Mouse (Mus musculus): ENCODE results near the gene Eml4. TPM values are rescaled to one million over a fixed set of nuclear protein-coding genes. Genes with fewer than 3 reads are reported as not detected.

Eml4 gene
- polyA plus RNA-seq, 1 experiment from 2014 or later, result 37.2 TPM

GRCm38 (mm10) chr17:83498889-83499288 lies 148.2 kb downstream of the Eml4 start:
- DNase-seq (ENCODE audit: low spot score) (no peak), ATAC-seq (ENCODE audit: low FRiP score) (no peak)
- Histone ChIP-seq H3K9ac (no peak overlapping the region), H3K4me3 (replicated peaks; ENCODE audit: low read length) (no peak overlapping the region), H3K36me3 (replicated peaks; ENCODE audit: control insufficient read depth, insufficient read depth) (peaks cover 38% of the 10 kb centered on the region), H3K27me3 (ENCODE audit: control insufficient read depth, insufficient read depth, low read length) (no peaks in the 10 kb centered on the region), H3K27ac (no peak overlapping the region), H3K9me3 (ENCODE audit: control insufficient read depth, low read length) (0 out of 2 replicates have a peak, but pooled peaks cover 3% of the 10 kb centered on the region), H3K4me1 (replicated peaks; ENCODE audit: control insufficient read depth, insufficient read depth, low read length) (no peaks in the 10 kb centered on the region), H3K4me2 (replicated peaks) (no peak overlapping the region)
- WGBS, result 97% methylated on average over 5 of the region's 5 CpGs

- no peaks in the 10 kb centered on the region for H3K4me1 ChIP-seq (replicated peaks; ENCODE audit: control insufficient read depth, insufficient read depth, low read length)
- no peak overlapping the region for H3K9ac ChIP-seq
- 95% methylated on average over 4 of the region's 4 CpGs for WGBS
- H3K36me3 ChIP-seq (replicated peaks; ENCODE audit: control insufficient read depth, insufficient read depth), result peaks cover 38% of the 10 kb centered on the region
- DNase-seq (ENCODE audit: low spot score), result no peak
- ATAC-seq (ENCODE audit: low FRiP score), result no peak
- H3K4me2 ChIP-seq (replicated peaks), result no peak overlapping the region
- H3K27ac ChIP-seq, result no peak overlapping the region
- 0 out of 2 replicates have a peak, but pooled peaks cover 3% of the 10 kb centered on the region for H3K9me3 ChIP-seq (ENCODE audit: control insufficient read depth, low read length)
- no peaks in the 10 kb centered on the region for H3K27me3 ChIP-seq (ENCODE audit: control insufficient read depth, insufficient read depth, low read length)
- H3K4me3 ChIP-seq (replicated peaks; ENCODE audit: low read length), result no peak overlapping the region
Measured at GRCm38 (mm10) chr17:83499692-83500091, 149.0 kb downstream of the Eml4 start.

GRCm38 (mm10) chr17:83503693-83504092 lies 153.0 kb downstream of the Eml4 start:
- Histone ChIP-seq H3K36me3 (replicated peaks; ENCODE audit: control insufficient read depth, insufficient read depth) (peaks cover 27% of the 10 kb centered on the region), H3K4me1 (replicated peaks; ENCODE audit: control insufficient read depth, insufficient read depth, low read length) (no peaks in the 10 kb centered on the region), H3K9ac (no peak overlapping the region), H3K27me3 (ENCODE audit: control insufficient read depth, insufficient read depth, low read length) (no peaks in the 10 kb centered on the region), H3K9me3 (ENCODE audit: control insufficient read depth, low read length) (0 out of 2 replicates have a peak, but pooled peaks cover 3% of the 10 kb centered on the region), H3K27ac (no peak overlapping the region), H3K4me2 (replicated peaks) (no peak overlapping the region), H3K4me3 (replicated peaks; ENCODE audit: low read length) (no peak overlapping the region)
- DNase-seq (ENCODE audit: low spot score) (no peak), ATAC-seq (ENCODE audit: low FRiP score) (no peak)
- 90% methylated on average over 2 of the region's 2 CpGs for WGBS

GRCm38 (mm10) chr17:83512130-83512529 lies 161.4 kb downstream of the Eml4 start:
- no peak for ATAC-seq (ENCODE audit: low FRiP score)
- Histone ChIP-seq H3K4me1 (replicated peaks; ENCODE audit: control insufficient read depth, insufficient read depth, low read length) (peaks cover 13% of the 10 kb centered on the region; the same call in 1 of the 2 replicates), H3K4me3 (replicated peaks; ENCODE audit: low read length) (no peak overlapping the region), H3K9me3 (ENCODE audit: control insufficient read depth, low read length) (no peaks in the 10 kb centered on the region), H3K9ac (no peak overlapping the region), H3K27me3 (ENCODE audit: control insufficient read depth, insufficient read depth, low read length) (no peaks in the 10 kb centered on the region), H3K4me2 (replicated peaks) (no peak overlapping the region), H3K27ac (no peak overlapping the region), H3K36me3 (replicated peaks; ENCODE audit: control insufficient read depth, insufficient read depth) (no peaks in the 10 kb centered on the region)
- WGBS, result 94% methylated on average over 3 of the region's 3 CpGs
- no peak for DNase-seq (ENCODE audit: low spot score)

GRCm38 (mm10) chr17:83513655-83514212 lies 163.0 kb downstream of the Eml4 start:
- Histone ChIP-seq H3K27me3 (ENCODE audit: control insufficient read depth, insufficient read depth, low read length) (no peaks in the 10 kb centered on the region), H3K9ac (peak overlapping the region; percentile 74), H3K4me3 (replicated peaks; ENCODE audit: low read length) (peak overlapping the region; percentile 87), H3K27ac (peak overlapping the region; percentile 88), H3K4me2 (replicated peaks) (peak overlapping the region; percentile 83), H3K36me3 (replicated peaks; ENCODE audit: control insufficient read depth, insufficient read depth) (no peaks in the 10 kb centered on the region), H3K4me1 (replicated peaks; ENCODE audit: control insufficient read depth, insufficient read depth, low read length) (peaks cover 13% of the 10 kb centered on the region; the same call in 1 of the 2 replicates), H3K9me3 (ENCODE audit: control insufficient read depth, low read length) (no peaks in the 10 kb centered on the region)
- ATAC-seq (ENCODE audit: low FRiP score) (peak; percentile 52; the same call in 1 of the 2 replicates), DNase-seq (ENCODE audit: low spot score) (no peak)
- 2% methylated on average over 24 of the region's 24 CpGs for WGBS

- peak; percentile 94 for DNase-seq (ENCODE audit: low spot score)
Measured at GRCm38 (mm10) chr17:83514213-83514701, 163.5 kb downstream of the Eml4 start.

GRCm38 (mm10) chr17:83517280-83518015 lies 166.7 kb downstream of the Eml4 start, which contains the start of gene Cox7a2l:
Gene Cox7a2l (minus strand): TSS chr17:83517330.
- ATAC-seq (ENCODE audit: low FRiP score) (no peak), DNase-seq (ENCODE audit: low spot score) (no peak)
- WGBS, result 95% methylated on average over 8 of the region's 8 CpGs
- Histone ChIP-seq H3K4me1 (replicated peaks; ENCODE audit: control insufficient read depth, insufficient read depth, low read length) (peaks cover 12% of the 10 kb centered on the region; the same call in 1 of the 2 replicates), H3K4me3 (replicated peaks; ENCODE audit: low read length) (no peak within 1 kb of the TSS), H3K36me3 (replicated peaks; ENCODE audit: control insufficient read depth, insufficient read depth) (no peaks in the 10 kb centered on the region), H3K9me3 (ENCODE audit: control insufficient read depth, low read length) (no peaks in the 10 kb centered on the region), H3K27me3 (ENCODE audit: control insufficient read depth, insufficient read depth, low read length) (no peaks in the 10 kb centered on the region), H3K4me2 (replicated peaks) (no peak within 1 kb of the TSS), H3K9ac (no peak within 1 kb of the TSS), H3K27ac (no peak within 1 kb of the TSS)

More at GRCm38 (mm10) chr17:83514213-83514701, 163.5 kb downstream of the Eml4 start:
- Histone ChIP-seq H3K9me3 (ENCODE audit: control insufficient read depth, low read length) (no peaks in the 10 kb centered on the region), H3K4me2 (replicated peaks) (peak overlapping the region; percentile 83), H3K9ac (peak overlapping the region; percentile 74), H3K27me3 (ENCODE audit: control insufficient read depth, insufficient read depth, low read length) (no peaks in the 10 kb centered on the region), H3K4me1 (replicated peaks; ENCODE audit: control insufficient read depth, insufficient read depth, low read length) (peaks cover 13% of the 10 kb centered on the region; the same call in 1 of the 2 replicates), H3K27ac (peak overlapping the region; percentile 88), H3K36me3 (replicated peaks; ENCODE audit: control insufficient read depth, insufficient read depth) (no peaks in the 10 kb centered on the region), H3K4me3 (replicated peaks; ENCODE audit: low read length) (peak overlapping the region; percentile 87)
- WGBS, result under 1% methylated on average over 33 of the region's 33 CpGs
- ATAC-seq (ENCODE audit: low FRiP score), result peak; percentile 99

- Histone ChIP-seq H3K4me3 (replicated peaks; ENCODE audit: low read length) (no peak overlapping the region), H3K9me3 (ENCODE audit: control insufficient read depth, low read length) (no peaks in the 10 kb centered on the region), H3K4me2 (replicated peaks) (no peak overlapping the region), H3K27me3 (ENCODE audit: control insufficient read depth, insufficient read depth, low read length) (peaks cover 6% of the 10 kb centered on the region; the same call in 1 of the 2 replicates), H3K36me3 (replicated peaks; ENCODE audit: control insufficient read depth, insufficient read depth) (no peaks in the 10 kb centered on the region), H3K9ac (no peak overlapping the region), H3K4me1 (replicated peaks; ENCODE audit: control insufficient read depth, insufficient read depth, low read length) (peaks cover 13% of the 10 kb centered on the region; the same call in 1 of the 2 replicates), H3K27ac (no peak overlapping the region)
- WGBS, result 96% methylated on average over 4 of the region's 4 CpGs
- no peak for ATAC-seq (ENCODE audit: low FRiP score)
- DNase-seq (ENCODE audit: low spot score), result no peak
Measured at GRCm38 (mm10) chr17:83521881-83522280, 171.2 kb downstream of the Eml4 start.

Data from hindbrain, embryonic 14.5 days (tissue).